Mouse (Mus musculus) liver, adult 2 months (tissue): ENCODE results near the gene Pax5.

Experiments
- CTCF ChIP-seq: fragments of 200-500 bp; IDR thresholded peaks from 2 replicates; pipeline ENCODE4 v1.5.1; 2011; ENCODE audit warnings: low read depth, low read length, control low read depth
- POLR2A ChIP-seq: fragments of 200-500 bp; IDR thresholded peaks from 2 replicates; pipeline ENCODE4 v1.6.1; 2011; ENCODE audit warnings: low read length, control low read depth; ENCODE audit not compliant: insufficient read depth; ENCODE audit errors: extremely low read depth

DNA sequence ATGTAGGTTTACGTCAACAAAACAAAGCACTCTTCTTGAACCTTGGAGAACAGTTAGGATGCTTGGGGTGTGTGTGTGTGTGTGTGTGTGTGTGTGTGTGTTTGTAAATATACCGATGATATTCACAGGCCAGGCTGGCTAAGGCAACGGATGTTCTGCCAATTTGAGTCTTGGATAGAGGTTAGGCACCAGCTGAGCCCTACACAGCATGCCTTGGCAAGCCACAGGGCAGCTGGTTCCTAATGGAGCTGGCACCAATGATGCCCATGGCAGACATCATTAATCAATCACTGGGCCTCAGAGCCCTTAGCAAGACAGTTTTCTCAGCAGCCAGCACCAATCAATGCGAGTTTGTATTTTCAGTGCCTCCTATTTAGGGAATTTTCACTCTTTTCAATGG lies 173.5 kb downstream of the Pax5 start:
- TF ChIP-seq POLR2A (no peak), CTCF (no peak)
